Mouse (Mus musculus): ENCODE data around the gene Mcrip2.

Mcrip2 gene

DNA sequence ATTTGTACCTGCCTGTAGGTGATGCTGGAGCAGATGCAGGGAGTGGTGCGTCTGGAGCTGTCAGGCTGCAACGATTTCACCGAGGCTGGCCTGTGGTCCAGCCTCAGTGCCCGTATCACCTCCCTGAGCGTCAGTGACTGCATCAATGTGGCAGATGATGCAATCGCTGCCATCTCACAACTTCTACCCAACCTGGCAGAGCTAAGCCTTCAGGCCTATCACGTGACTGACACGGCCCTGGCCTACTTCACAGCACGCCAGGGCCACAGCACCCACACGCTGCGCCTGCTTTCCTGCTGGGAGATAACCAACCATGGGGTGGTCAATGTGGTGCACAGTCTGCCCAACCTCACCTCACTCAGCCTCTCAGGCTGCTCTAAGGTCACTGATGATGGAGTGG lies 50.9 kb downstream of the Mcrip2 start:
- no peak for DNase-seq (ENCODE audit: low spot score)

All from T-cell, adult 2 months (primary cell).